Mouse (Mus musculus): ENCODE data around the gene Skor1.

DNA sequence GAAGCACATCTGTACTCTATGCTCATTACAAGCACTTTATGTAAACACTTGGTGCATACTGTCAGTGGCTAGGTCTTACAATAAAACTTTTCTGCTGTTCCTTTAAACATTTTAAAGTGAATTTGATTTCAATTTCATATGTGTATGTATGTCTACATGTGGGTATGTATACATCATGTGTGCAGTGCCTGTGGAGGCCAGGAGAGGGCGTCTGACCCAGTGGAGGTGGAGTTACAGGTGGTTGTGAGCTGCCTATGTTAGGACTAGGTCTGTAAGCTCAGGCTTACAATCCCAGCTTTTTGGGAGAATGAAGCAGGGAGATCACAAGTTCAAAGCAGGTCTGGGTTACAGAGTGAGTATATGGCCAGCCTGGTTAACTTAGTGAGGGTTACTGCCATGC, 20.4 kb upstream of the Skor1 start:
- no peak for TF ChIP-seq MAX (IDR thresholded peaks at IDR 0.05; ENCODE audit: low read depth)
- no peak for TF ChIP-seq POLR2A (IDR thresholded peaks at IDR 0.05; ENCODE audit: insufficient read length, low read depth)
- TF ChIP-seq POLR2AphosphoS2 (IDR thresholded peaks at IDR 0.05; ENCODE audit: insufficient read length, low read depth), result no peak
- TF ChIP-seq MYOD1 (IDR thresholded peaks at IDR 0.05; ENCODE audit: control insufficient read depth in 1 of 3, insufficient read length in 2 of 3, low read depth in 2 of 3), result no peak
- TF ChIP-seq TCF12 (IDR thresholded peaks at IDR 0.05; ENCODE audit: insufficient read depth, poor library complexity, severe bottlenecking), result no peak
- TF ChIP-seq CEBPB (IDR thresholded peaks at IDR 0.05; ENCODE audit: insufficient read depth, poor library complexity, severe bottlenecking), result no peak
- no peak for TF ChIP-seq E2F4 (IDR thresholded peaks at IDR 0.05; ENCODE audit: insufficient read depth)
- TF ChIP-seq USF1 (IDR thresholded peaks at IDR 0.05; ENCODE audit: low read depth), result no peak

Data from myocyte (in vitro differentiated cells).